Mouse (Mus musculus) heart, postnatal 10 days (tissue): Measurements from ENCODE around the gene Cgn. TPM values are rescaled to one million over a fixed set of nuclear protein-coding genes. Genes with fewer than 3 reads are reported as not detected.

ENCODE experiments used
- DNase-seq, 2 experiments: peaks; one replicate each; pipeline ENCODE4 v3.0.0; 2021
- intact Hi-C: fragments of 180-260 bp; cut with DNase I; formaldehyde crosslinking; loops from one replicate; pipeline ENCODE4 v1.15.1; 2025
- total RNA-seq, 2 experiments: library from RNA; stranded (reverse); gene quantifications; 2 replicates each; pipeline ENCODE4 v1.2.3; 2021

The Cgn gene
- total RNA-seq = under 1 TPM; 0.52 to 0.69 TPM

- intact Hi-C loops = no loop called here
- peak; percentile 89 for DNase-seq
Observed at GRCm38 (mm10) chr3:94786367-94786835, at the start of gene Cgn. Cgn (minus strand) TSS chr3:94786492.

DNA sequence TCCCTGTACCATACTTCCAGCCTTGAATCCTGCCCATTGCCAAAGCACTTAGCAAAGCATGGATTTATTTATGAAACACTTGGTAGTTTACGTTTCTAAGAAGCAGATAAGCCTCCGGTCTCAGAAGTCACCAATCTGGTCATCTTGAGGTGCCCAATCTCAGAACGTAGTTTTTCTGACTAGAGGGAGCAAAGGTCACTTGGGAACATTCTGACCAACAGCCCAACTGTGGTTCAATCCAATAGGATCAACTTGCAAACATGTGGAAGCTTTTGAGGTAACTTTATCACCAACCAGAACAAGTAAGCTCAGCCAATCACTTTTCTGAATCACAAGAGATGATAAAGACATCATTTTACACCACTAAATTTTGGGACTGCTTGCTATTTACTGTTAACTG, 49.1 kb upstream of the Cgn start:
- intact Hi-C loops = loop anchor here (5.0 kb wide), 1 partner anchor 253 kb away; the partner anchor contains the start of gene Snx27

GRCm38 (mm10) chr3:94833358-94833757, 47.1 kb upstream of the Cgn start:
- no peak for DNase-seq
- intact Hi-C loops = no loop called here

More for the DNA sequence above, 49.1 kb upstream of the Cgn start:
- no peak for DNase-seq

- intact Hi-C loops = no loop called here
- DNase-seq = no peak
Observed at GRCm38 (mm10) chr3:94832701-94833100, 46.4 kb upstream of the Cgn start.

DNA sequence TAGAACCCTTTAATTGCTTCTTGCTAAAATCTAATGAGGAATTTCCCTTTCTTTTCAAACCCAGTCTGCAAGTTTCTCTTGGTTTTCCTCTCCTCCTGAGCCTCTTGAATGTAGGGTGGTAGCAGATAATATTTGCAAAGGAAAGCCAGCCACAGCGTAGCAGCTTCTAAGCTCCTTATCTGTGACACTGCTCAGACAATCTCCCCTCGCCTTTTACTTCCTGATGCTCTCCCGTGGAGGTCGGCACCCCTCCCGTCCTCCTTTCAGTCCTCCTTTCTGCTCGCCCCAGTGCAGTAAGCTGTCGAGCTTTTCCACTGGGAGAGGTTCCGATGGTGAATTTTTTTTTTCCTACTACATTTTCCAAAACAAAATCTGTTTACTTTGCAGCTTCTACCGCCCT, 45.8 kb upstream of the Cgn start:
- intact Hi-C loops = no loop called here
- DNase-seq = no peak

DNA sequence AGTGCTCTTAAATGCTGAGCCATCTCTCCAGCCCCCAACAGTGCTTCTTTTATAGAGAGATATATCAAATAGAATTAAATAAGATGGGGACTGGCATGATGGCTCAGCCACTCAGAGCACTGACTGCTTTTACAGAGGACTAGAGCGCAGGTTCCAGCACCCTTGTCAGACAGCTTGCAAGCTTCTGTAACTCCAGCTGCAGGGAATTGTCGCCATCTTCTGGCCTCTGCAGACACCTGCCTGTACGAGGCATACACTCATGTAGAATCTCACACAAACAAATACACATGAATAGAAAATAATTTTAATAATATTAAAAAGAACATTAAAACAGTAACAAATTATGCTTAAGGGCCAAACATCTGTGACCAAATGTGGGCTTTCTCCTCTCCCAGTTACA, 37.8 kb upstream of the Cgn start:
- no peak for DNase-seq
- intact Hi-C loops = no loop called here

- no peak for DNase-seq
- intact Hi-C loops = no loop called here
Observed at GRCm38 (mm10) chr3:94822082-94822481, 35.8 kb upstream of the Cgn start.

- intact Hi-C loops = loop anchor here (1.0 kb wide), 1 partner anchor 16 kb away; the partner anchor contains the start of gene Pogz
- DNase-seq = peak; percentile 56 to 75
Observed at GRCm38 (mm10) chr3:94821008-94821638, 34.8 kb upstream of the Cgn start.

- intact Hi-C loops = no loop called here
- DNase-seq = no peak
Observed at GRCm38 (mm10) chr3:94819452-94820425, 33.4 kb upstream of the Cgn start.

DNA sequence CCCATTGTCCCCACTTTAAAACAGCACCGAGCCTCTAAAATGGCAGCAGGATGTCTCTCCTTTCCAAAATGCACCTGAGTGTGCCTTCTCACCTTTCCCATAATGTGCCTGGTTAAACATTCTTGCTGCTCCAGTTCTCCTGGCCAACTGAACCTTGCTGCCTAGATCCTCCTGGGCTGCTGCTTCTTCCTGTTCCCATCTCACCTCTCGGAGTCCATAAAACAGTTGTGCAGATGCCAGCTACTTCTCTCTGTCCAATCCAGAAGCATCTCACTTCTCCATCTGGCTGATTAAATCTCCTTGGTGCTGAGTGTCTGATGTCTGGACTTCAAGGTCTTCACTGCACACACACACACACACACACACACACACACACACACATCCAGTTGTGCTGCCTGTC, 31.4 kb upstream of the Cgn start:
- DNase-seq = no peak
- intact Hi-C loops = no loop called here

- intact Hi-C loops = no loop called here
- no peak for DNase-seq
Observed at GRCm38 (mm10) chr3:94815603-94816002, 29.3 kb upstream of the Cgn start.

DNA sequence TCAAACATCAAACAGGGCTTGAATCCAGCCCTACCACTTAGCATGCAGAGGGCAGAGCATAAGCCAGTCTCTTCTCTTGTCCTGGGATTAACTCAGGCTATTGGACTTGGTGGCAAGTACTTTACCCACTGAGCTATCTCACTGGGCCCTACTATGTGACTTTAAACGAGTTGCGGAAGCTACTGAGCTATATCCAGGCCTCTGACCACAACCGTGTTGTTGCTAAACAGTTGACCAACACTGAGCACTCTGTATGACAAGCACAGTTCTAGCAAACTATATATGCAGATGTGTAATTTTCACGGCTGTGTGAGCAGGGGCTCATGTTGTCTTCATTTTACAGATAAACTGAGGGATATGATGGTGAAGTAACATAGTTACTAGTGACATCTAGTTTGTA, 28.4 kb upstream of the Cgn start:
- no peak for DNase-seq
- intact Hi-C loops = no loop called here

- intact Hi-C loops = no loop called here
- no peak for DNase-seq
Observed at GRCm38 (mm10) chr3:94814063-94814462, 27.8 kb upstream of the Cgn start.

DNA sequence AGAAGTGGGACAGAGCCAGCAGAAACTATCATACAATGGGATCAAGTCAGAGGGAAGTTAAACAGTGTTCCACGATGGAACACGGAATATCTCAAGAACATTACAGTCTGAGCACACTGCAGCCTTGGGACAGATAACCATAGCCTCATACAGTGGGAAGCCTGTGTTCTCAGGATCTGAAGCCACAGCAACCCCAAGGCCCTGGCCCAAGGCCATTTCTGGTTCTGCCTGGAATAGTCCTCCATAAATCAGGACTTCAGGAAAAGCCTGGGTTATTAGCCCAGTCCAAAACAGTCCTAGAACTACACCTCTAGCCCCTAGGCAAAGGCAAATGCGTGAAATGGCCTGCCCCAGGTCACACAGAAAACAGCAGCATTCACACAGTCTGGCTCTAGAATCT, 27.4 kb upstream of the Cgn start:
- DNase-seq = no peak
- intact Hi-C loops = no loop called here

DNA sequence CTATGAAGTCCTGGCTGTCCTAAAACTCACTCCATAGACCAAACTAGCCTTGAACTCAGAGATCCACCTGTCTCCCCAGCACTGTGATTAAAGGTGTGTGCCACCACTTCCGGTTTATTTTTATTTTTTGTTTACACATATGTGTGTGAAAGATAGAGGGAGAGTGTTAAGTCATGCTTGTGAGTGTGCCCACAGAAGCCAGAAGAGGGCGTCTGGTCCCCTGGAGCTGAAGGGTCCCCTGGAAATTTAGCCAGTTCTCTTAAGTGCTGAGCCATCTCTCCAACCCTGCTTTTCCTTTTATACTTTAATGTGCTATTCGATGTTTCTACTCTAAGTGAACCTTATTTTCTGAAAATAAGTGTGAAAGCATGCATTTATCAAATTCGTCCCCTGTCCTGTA, 25.3 kb upstream of the Cgn start:
- DNase-seq = peak; percentile 35 to 40
- intact Hi-C loops = loop anchor here (1.0 to 2.0 kb wide), 2 partner anchors 37 to 91 kb away; no protein-coding TSS in a partner anchor

DNA sequence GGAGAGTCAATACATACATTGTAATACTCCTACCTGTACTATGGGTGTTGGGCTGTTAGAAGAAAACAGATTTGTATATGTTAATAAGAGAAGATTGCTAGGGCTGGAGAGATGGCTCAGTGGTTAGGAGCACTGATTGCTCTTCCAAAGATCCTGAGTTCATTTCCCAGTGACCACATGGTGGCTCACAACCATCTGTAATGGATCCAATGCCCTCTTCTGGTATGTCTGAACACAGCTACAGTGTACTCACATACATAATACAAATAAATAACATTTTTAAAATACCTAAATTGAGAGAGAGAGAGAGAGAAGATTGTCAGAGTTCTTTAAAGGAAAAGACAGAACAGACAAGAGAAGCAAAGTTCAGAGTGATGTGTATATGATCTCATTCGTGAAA, 22.0 kb upstream of the Cgn start:
- intact Hi-C loops = no loop called here
- no peak for DNase-seq

DNA sequence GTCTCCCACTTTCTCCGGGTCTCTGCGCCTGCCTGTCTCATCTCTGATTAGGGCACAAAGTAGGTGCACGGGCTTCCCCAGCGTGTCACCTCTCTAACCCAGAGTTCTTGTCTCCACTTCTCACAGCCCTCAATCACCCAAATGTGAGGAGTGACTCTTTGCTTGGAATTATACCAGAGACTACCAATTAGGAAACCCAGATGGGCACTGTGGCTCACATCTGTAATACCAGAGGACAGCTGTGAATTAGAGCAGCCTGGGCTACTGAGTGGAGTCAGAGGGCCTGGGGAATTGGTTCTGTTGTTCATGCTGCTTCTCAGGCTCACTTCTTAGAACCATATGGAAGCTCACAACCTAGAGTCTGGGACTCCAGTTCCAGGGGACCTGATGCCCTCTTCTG, 18.7 kb upstream of the Cgn start:
- DNase-seq = no peak
- intact Hi-C loops = no loop called here

DNA sequence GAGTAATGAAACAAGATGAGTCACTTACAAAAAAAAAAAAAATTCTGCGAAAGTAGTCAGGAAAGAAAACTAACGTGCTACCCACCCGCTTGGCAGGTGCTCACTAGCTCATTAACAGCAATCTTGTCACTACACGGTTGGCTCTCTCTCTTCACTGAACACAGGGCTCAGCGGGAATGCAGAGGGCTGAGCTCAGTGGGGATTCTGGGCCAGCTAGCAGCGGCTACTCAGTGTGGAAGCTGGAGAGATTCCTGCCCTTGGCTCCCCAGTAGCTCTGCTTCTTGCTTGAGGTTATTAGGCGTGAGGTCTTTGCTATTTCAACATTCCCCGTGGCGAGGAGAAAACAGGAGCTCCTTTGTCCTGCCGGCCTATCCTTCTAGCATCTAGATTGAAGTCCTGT, 17.9 kb upstream of the Cgn start:
- intact Hi-C loops = no loop called here
- peak; percentile 35 to 38 for DNase-seq

DNA sequence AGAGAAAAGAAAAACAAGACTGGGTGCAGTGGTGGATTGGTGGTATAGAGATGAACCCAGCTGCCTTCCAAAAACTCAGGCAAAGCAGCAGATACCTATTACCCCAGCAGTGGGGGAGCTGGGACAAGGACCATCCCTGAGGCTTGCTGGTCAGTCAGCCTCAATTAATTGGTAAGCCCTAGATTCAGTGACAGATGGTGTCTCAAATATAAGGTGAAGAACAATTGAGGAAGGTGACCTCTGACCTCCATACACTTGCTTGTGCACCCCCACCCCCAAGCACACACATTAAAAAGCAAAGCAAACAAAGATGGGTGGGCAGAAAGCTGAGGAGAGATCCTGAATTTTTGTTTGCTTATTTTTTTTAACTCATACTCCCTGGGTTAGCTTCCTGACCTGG, 9.9 kb upstream of the Cgn start:
- intact Hi-C loops = no loop called here
- no peak for DNase-seq

DNA sequence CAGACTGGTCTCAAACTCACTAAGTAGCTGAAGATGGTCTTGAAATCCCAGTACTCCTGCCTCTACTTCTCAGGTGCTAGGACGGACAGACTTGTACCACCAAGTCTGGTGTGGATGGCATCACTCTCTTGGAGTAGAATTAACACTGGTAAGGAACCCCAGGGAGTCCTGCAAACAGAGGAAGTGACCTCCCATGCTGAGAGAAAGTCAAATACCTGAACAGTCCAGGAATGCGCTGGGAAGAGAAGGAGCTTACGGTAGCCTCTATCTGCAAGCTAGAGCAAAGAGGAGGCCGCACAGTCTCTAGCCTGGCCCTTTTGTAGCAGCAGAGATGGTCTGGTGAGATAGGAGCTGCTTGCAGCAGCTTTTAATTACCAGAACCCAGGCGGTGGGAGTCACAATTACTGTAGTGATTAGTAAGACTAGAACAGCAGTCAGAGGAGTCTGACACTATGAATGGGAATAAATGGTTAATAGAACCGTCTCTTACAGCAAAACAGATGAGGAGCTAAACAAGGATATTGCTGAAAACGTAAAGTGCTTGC, 9.4 kb upstream of the Cgn start:
- intact Hi-C loops = no loop called here
- DNase-seq = no peak

DNA sequence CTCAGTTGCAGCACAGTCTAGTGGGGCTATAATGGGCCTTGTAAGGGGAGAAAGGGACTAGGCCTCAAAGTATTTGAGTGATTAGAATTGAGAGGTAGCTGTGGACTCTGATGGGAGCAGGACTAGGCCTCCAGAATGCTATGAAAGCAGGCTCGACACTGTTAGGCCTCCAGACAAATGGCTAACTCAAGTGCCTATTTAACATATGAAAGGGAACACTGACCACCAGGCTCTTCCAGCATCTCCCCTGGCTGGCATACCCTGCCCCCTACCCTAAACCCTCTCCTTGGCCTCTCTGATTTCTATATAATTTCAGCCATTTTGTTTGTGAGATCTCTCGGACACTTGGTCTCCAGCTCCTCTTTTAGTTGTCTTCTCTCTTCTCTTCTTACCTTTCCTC, 8.1 kb upstream of the Cgn start:
- DNase-seq = no peak
- intact Hi-C loops = no loop called here

DNA sequence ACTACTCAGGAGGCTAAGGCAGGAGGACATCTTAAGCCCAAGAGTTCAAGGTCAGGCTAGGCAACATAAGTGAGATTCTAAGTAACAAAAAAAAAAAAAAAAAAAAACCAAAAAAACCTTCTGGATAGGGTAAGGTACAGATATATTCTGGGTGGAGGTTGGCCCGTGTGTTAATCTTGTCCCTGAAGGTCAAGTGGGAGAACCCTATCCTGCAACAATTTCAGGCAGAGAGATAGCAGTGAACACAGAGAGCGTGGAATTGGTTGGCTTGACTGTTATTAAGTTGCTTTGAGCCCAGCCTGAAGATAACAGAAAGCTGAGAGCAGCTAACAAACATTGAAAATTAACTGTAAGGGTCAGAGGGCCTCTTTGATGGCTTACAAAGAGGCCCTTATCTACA, 7.4 kb upstream of the Cgn start:
- DNase-seq = no peak
- intact Hi-C loops = no loop called here
